Mouse (Mus musculus): ENCODE results near the gene Pparg. TPM values are rescaled to one million over a fixed set of nuclear protein-coding genes. Genes with fewer than 3 reads are reported as not detected.

The Pparg gene
- polyA plus RNA-seq, 1 experiment from 2014 or later: 1.6 TPM

Other genes starting within 250 kb of the Pparg start
- gene Syn2, start 226.0 kb upstream of the Pparg start, polyA plus RNA-seq (2015; fragmentation: Nextera tagmentation; extraction: Ambion mirVana): 1.0 and 1.3 TPM in 2 replicates
- gene Gm17482, start 133.6 kb upstream of the Pparg start, polyA plus RNA-seq (2015; fragmentation: Nextera tagmentation; extraction: Ambion mirVana): not detected in 2 replicates
- gene Timp4, start 108.7 kb upstream of the Pparg start, polyA plus RNA-seq (2015; fragmentation: Nextera tagmentation; extraction: Ambion mirVana): 0.20 and 0.37 TPM in 2 replicates
- 35.0 and 35.4 TPM in 2 replicates for gene Tsen2, start 183.7 kb downstream of the Pparg start, polyA plus RNA-seq (2015; fragmentation: Nextera tagmentation; extraction: Ambion mirVana)
- gene Mkrn2os, start 231.6 kb downstream of the Pparg start, polyA plus RNA-seq (2015; fragmentation: Nextera tagmentation; extraction: Ambion mirVana): 0.18 and 1.3 TPM in 2 replicates
- 25.3 and 35.9 TPM in 2 replicates for gene Mkrn2, start 241.0 kb downstream of the Pparg start, polyA plus RNA-seq (2015; fragmentation: Nextera tagmentation; extraction: Ambion mirVana)

All from embryonic facial prominence, embryonic 13.5 days (tissue).